Mouse (Mus musculus): ENCODE measurements around the gene Apaf1. TPM values are rescaled to one million over a fixed set of nuclear protein-coding genes. Genes with fewer than 3 reads are reported as not detected.

Gene Apaf1
- total and polyA plus RNA-seq, 3 experiments: 16.0 to 27.3 (median 22.1) TPM

DNA sequence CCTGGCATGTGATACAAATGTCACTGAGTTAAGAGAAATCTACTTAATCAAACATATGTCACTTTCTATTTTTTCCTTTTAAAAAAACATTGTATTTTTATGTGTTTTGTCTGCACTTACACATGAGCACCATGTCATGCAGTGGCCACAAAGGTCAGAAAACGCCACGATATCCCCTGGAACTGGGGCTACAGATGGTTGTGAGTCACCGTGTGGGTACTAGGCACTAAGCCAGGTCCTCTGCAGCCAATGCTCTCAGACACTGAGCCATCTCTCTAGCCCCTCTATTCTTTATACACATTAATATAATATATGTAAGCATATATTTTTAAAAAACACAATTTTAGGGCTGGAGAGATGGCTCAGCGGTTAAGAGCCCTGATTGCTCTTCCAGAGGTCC lies 32.9 kb downstream of the Apaf1 start:
- in situ Hi-C loops (cut with MboI; ENCODE audit: low pct_ligation_motif_present, low pct_unique_long_range_greater_than_20kb, low sequenced_read_pairs): no loop called here
- Histone ChIP-seq H3K9ac (ENCODE audit: insufficient read depth, low read depth) (no peak overlapping the region), H3K27ac (ENCODE audit: insufficient read depth, low read depth) (no peak overlapping the region), H3K36me3 (replicated peaks in 1 of 2; ENCODE audit: control insufficient read depth in 1 of 2, insufficient read depth in 1 of 2, low read length in 1 of 2) (peaks cover 36 to 79% of the 10 kb centered on the region in 2 experiments), H3K4me3 (replicated peaks in 1 of 3; ENCODE audit: low read depth in 2 of 3, low read length in 2 of 3, poor library complexity in 1 of 3) (no peak overlapping the region), H3K4me1 (ENCODE audit: control insufficient read depth in 1 of 2, insufficient read depth in 2 of 2) (no peaks in the 10 kb centered on the region), H3K27me3 (replicated peaks) (no peaks in the 10 kb centered on the region), H3K79me2 (replicated peaks; ENCODE audit: control insufficient read depth, extremely low read depth, insufficient read depth, poor library complexity, severe bottlenecking) (no peaks in the 10 kb centered on the region), H3K9me3 (replicated peaks; ENCODE audit: low read length) (no peaks in the 10 kb centered on the region), H3K4me2 (ENCODE audit: insufficient read depth, low read depth, poor library complexity, severe bottlenecking) (no peak overlapping the region)
- no peak for DNase-seq (ENCODE audit: extremely low read depth)
- dilution Hi-C loops (cut with MboI; ENCODE audit: extremely low pct_ligation_motif_present, extremely low pct_unique_long_range_greater_than_20kb, low sequenced_read_pairs): no loop called here
- no peak for TF ChIP-seq PAX5 (IDR thresholded peaks at IDR 0.05; ENCODE audit: low read length)
- TF ChIP-seq ZC3H11A (IDR thresholded peaks at IDR 0.05; ENCODE audit: low read depth, low read length): no peak
- no peak for TF ChIP-seq CHD2 (IDR thresholded peaks at IDR 0.05; ENCODE audit: low read length)
- TF ChIP-seq MAX (IDR thresholded peaks at IDR 0.05; ENCODE audit: low read length): no peak
- TF ChIP-seq USF1 (IDR thresholded peaks at IDR 0.05; ENCODE audit: low read depth, low read length): no peak
- no peak for TF ChIP-seq IRF4 (IDR thresholded peaks at IDR 0.05; ENCODE audit: low read depth, low read length)
- TF ChIP-seq MAFK (IDR thresholded peaks at IDR 0.05; ENCODE audit: insufficient replicate concordance, low read length): no peak
- TF ChIP-seq SIN3A (IDR thresholded peaks at IDR 0.05; ENCODE audit: low read length): no peak
- TF ChIP-seq MAZ (IDR thresholded peaks at IDR 0.05; ENCODE audit: low read depth, low read length): no peak
- no peak for TF ChIP-seq EP300 (IDR thresholded peaks at IDR 0.05; ENCODE audit: low read length)
- no peak for TF ChIP-seq ZNF384 (IDR thresholded peaks at IDR 0.05; ENCODE audit: low read depth, low read length)
- no peak for TF ChIP-seq TBP (conservative IDR thresholded peaks at IDR 0.05; ENCODE audit: low read depth, low read length)
- no peak for TF ChIP-seq E2F4 (IDR thresholded peaks at IDR 0.05; ENCODE audit: insufficient replicate concordance, low read depth, low read length)
- no peak for TF ChIP-seq JUN (IDR thresholded peaks at IDR 0.05; ENCODE audit: insufficient read depth, low read depth, low read length)
- TF ChIP-seq ETS1 (conservative IDR thresholded peaks at IDR 0.05; ENCODE audit: low read depth, low read length): no peak
- no peak for TF ChIP-seq UBTF (IDR thresholded peaks at IDR 0.05; ENCODE audit: low read depth, low read length)
- TF ChIP-seq BHLHE40 (IDR thresholded peaks at IDR 0.05; ENCODE audit: low read depth, low read length): no peak
- TF ChIP-seq ZMIZ1 (IDR thresholded peaks at IDR 0.05; ENCODE audit: low read depth, low read length): no peak
- TF ChIP-seq ELF1 (IDR thresholded peaks at IDR 0.05; ENCODE audit: low read depth, low read length): no peak
- TF ChIP-seq CHD1 (IDR thresholded peaks at IDR 0.05; ENCODE audit: low read depth, low read length): no peak

DNA sequence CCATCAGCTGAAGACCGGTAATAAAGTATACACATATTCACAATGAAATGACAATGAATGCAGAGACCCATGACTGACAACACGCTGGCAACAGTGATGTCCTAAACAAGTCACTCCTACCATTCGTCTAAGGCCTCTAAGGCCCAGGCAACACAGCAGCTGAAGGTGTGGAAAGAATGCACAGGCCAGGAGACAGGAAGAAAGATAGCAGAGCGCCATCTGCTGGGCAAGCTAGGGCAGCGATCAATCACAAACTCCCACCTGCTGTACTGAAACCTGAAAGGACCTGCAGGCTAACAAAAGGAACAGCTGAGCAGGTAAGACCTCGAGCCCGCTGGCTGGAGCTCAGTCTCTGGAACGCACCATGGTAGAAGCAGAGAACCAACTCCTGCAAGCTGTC lies 48.6 kb downstream of the Apaf1 start:
- in situ Hi-C loops (cut with MboI; ENCODE audit: low pct_ligation_motif_present, low pct_unique_long_range_greater_than_20kb, low sequenced_read_pairs) (loop anchor here (5.0 to 10.0 kb wide), 2 partner anchors 229 to 302 kb away; no protein-coding TSS in a partner anchor), dilution Hi-C loops (cut with MboI; ENCODE audit: extremely low pct_ligation_motif_present, extremely low pct_unique_long_range_greater_than_20kb, low sequenced_read_pairs) (no loop called here)
- no peak overlapping the region for H3K4me2 ChIP-seq (ENCODE audit: insufficient read depth, low read depth, poor library complexity, severe bottlenecking)
- H3K4me3 ChIP-seq (replicated peaks in 1 of 3; ENCODE audit: low read depth in 2 of 3, low read length in 2 of 3, poor library complexity in 1 of 3): no peak overlapping the region
- DNase-seq (ENCODE audit: extremely low read depth): peak; percentile 76
- H3K27me3 ChIP-seq (replicated peaks): no peaks in the 10 kb centered on the region
- no peak overlapping the region for H3K27ac ChIP-seq (ENCODE audit: insufficient read depth, low read depth)
- no peak overlapping the region for H3K9ac ChIP-seq (ENCODE audit: insufficient read depth, low read depth)
- peaks cover 4 to 30% of the 10 kb centered on the region in 2 experiments for H3K4me1 ChIP-seq (ENCODE audit: control insufficient read depth in 1 of 2, insufficient read depth in 2 of 2)
- TF ChIP-seq MAX (IDR thresholded peaks at IDR 0.05; ENCODE audit: low read length) (0 out of 2 replicates have a peak, but pooled peaks have one; percentile 9), ZC3H11A (IDR thresholded peaks at IDR 0.05; ENCODE audit: low read depth, low read length) (peak; percentile 46), IRF4 (IDR thresholded peaks at IDR 0.05; ENCODE audit: low read depth, low read length) (peak; percentile 46; the same call in 1 of the 2 replicates), NRF1 (IDR thresholded peaks at IDR 0.05; ENCODE audit: low read depth, low read length) (no peak), POLR2AphosphoS2 (IDR thresholded peaks at IDR 0.05; ENCODE audit: low read depth, low read length) (no peak), KAT2A (IDR thresholded peaks at IDR 0.05; ENCODE audit: insufficient replicate concordance, low read length) (no peak), MAFK (IDR thresholded peaks at IDR 0.05; ENCODE audit: insufficient replicate concordance, low read length) (no peak), RAD21 (IDR thresholded peaks at IDR 0.05; ENCODE audit: low read depth, low read length) (peak; percentile 76), CTCF (conservative IDR thresholded peaks at IDR 0.05 in 1 of 2, IDR thresholded peaks at IDR 0.05 in 1 of 2; ENCODE audit: low read depth in 2 of 2, low read length in 2 of 2) (peak; percentile 86 to 89), ELF1 (IDR thresholded peaks at IDR 0.05; ENCODE audit: low read depth, low read length) (peak; percentile 53; the same call in 1 of the 2 replicates), SMC3 (IDR thresholded peaks at IDR 0.05; ENCODE audit: low read depth, low read length) (peak; percentile 92), MAZ (IDR thresholded peaks at IDR 0.05; ENCODE audit: low read depth, low read length) (no peak), HCFC1 (IDR thresholded peaks at IDR 0.05; ENCODE audit: low read depth, low read length) (no peak), BHLHE40 (IDR thresholded peaks at IDR 0.05; ENCODE audit: low read depth, low read length) (no peak)
- no peaks in the 10 kb centered on the region for H3K79me2 ChIP-seq (replicated peaks; ENCODE audit: control insufficient read depth, extremely low read depth, insufficient read depth, poor library complexity, severe bottlenecking)
- peaks cover 25 to 64% of the 10 kb centered on the region in 2 experiments for H3K36me3 ChIP-seq (replicated peaks in 1 of 2; ENCODE audit: control insufficient read depth in 1 of 2, insufficient read depth in 1 of 2, low read length in 1 of 2)
- no peaks in the 10 kb centered on the region for H3K9me3 ChIP-seq (replicated peaks; ENCODE audit: low read length)
